16 mouse cellular contexts compared by ENCODE assay signal in the genomic region with DNA sequence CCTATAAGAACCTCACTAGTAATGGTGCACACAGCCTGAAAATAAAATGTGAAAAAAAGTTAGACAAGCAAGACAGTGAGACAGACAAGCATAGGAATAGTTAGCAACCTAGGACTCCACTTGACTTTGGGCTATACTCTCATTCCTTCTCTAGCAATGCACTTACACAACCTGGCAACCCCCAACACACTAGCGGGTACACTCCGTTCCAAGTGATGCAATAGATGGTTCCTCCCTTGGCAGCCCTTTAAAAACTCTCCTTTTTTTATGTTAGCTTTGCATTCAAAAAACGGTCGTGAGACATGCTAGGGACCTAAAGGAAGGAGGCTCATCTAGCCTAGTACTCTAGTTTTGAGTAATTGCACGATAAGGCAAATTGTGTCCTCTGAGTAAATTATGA.
"Had no signal": no experiment of that assay in that cellular context is flagged by ENCODE, and none has a peak within 500 bp of the region (broad histone marks: within the 10 kb centered on the region; RNA-seq: fewer than 3 reads in every experiment).

No protein-coding gene starts in this region.

- ATAC-seq: lung, postnatal 0 days; midbrain, embryonic 13.5 days; midbrain, embryonic 15.5 days had no signal

- H3K27ac ChIP-seq: lung, embryonic 15.5 days; macrophage; midbrain, embryonic 13.5 days; midbrain, embryonic 15.5 days; neural tube, embryonic 12.5 days; stomach, embryonic 15.5 days; stomach, postnatal 0 days had no signal

- H3K9ac ChIP-seq: lung, embryonic 15.5 days; midbrain, embryonic 13.5 days; midbrain, embryonic 15.5 days; neural tube, embryonic 12.5 days; stomach, embryonic 15.5 days had no signal

- H3K9me3 ChIP-seq: lung, embryonic 15.5 days; megakaryocyte, embryonic 14.5 days; midbrain, embryonic 13.5 days; midbrain, embryonic 15.5 days; neural tube, embryonic 12.5 days; stomach, embryonic 15.5 days had no signal

- H3K4me1 ChIP-seq: lung, embryonic 15.5 days; megakaryocyte, embryonic 14.5 days; midbrain, embryonic 13.5 days; midbrain, embryonic 15.5 days; neural tube, embryonic 12.5 days; stomach, embryonic 15.5 days had no signal

- H3K27me3 ChIP-seq: lung, embryonic 15.5 days; megakaryocyte, embryonic 14.5 days; midbrain, embryonic 13.5 days; midbrain, embryonic 15.5 days; neural tube, embryonic 12.5 days; stomach, embryonic 15.5 days had no signal

- H3K4me3 ChIP-seq: lung, embryonic 15.5 days; megakaryocyte, embryonic 14.5 days; midbrain, embryonic 13.5 days; midbrain, embryonic 15.5 days; neural tube, embryonic 12.5 days; stomach, embryonic 15.5 days had no signal

- DNase-seq: lung, adult 2 months; lung, postnatal 14 days; lung, postnatal 36 days; right cerebral cortex, postnatal 14 days; thymus, adult 2 months; thymus, postnatal 36 days had no signal

- H3K36me3 ChIP-seq: lung, embryonic 15.5 days; midbrain, embryonic 13.5 days; midbrain, embryonic 15.5 days; neural tube, embryonic 12.5 days; stomach, embryonic 15.5 days had no signal

- H3K4me2 ChIP-seq: lung, embryonic 15.5 days; midbrain, embryonic 11.5 days; midbrain, embryonic 13.5 days; midbrain, embryonic 15.5 days; neural tube, embryonic 12.5 days; stomach, embryonic 15.5 days had no signal
